Mouse (Mus musculus) adrenal gland, adult 8-10 months (tissue): ENCODE measurements at regions not wholly inside any gene's neighbourhood (a gene's known extent, or its start where the extent isn't known, plus 50 kb on each side); places are given as distances from the start of the nearest gene placed in this dataset.
A peak's percentile ranks its signal among the peaks of the same experiment; 100 is the strongest.
"Not testable (repeated sequence)": the region's sequence is repeated elsewhere in the genome, so short reads cannot be mapped to it uniquely, and the experiment has no call there.

Experiments used
- DNase-seq: peaks from one replicate; pipeline ENCODE4 v3.0.0; 2022

DNA sequence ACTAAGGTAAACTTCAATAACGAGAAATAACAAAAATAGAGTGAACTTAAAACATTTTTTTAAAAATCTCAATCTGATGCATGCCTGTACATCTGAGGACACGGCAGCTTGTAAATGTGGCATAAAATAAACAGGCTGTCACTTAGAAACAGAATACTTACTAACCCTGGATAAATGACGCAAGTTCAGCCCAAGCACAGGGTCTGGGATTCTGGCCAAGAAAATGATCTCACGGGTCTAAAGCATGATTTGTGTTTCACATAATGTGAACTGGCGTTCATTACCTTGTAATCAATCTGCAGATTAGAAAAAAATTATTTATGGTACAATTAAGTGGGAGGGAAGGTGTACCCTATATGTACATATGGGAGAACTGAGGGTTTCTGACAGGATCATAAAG is 512.1 kb upstream of the Vrk2 start:
- peak; percentile 4 for DNase-seq

DNA sequence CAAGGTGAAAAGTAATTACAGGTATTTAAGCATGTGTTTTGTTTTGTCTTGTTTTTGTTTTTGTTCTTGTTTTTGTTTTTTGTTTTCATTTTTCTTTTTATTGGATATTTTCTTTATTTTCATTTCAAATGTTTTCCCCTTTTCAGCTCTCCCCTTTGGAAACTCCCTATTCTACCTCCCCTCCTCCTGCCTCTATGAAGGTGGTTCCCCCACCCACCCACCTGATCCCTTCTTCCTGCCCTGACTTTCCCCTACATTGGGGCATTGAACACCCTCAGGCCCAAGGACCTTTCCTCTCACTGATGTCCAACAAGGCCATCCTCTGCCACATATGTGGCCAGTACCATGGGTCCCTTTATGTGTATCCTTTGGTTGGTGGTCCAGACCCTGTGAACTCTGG is 509.1 kb upstream of the Vrk2 start:
- no peak for DNase-seq

GRCm38 (mm10) chr11:27102045-27102444 is 508.2 kb upstream of the Vrk2 start:
- no peak for DNase-seq

DNA sequence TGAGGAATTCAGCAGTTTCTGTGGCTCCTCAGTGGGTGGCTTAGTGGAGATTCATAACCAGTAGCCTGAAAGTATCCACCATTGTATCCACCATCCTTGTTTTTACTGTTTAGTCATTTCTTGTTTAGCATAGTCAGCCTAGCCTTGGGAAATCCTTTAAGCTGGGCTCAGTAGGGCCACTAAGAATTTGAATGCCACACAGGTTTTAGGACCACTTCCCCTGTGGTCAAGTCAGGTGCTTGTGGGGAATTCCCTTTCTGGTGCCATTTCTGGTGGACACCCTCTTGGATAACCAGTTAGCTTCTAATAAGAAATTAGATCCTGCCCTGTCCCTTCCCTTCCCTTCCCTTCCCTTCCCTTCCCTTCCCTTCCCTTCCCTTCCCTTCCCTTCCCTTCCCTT is 502.8 kb upstream of the Vrk2 start:
- no peak for DNase-seq

- not testable (repeated sequence) for DNase-seq
These were observed 501.7 kb upstream of the Vrk2 start for GRCm38 (mm10) chr11:27095460-27095859.

DNA sequence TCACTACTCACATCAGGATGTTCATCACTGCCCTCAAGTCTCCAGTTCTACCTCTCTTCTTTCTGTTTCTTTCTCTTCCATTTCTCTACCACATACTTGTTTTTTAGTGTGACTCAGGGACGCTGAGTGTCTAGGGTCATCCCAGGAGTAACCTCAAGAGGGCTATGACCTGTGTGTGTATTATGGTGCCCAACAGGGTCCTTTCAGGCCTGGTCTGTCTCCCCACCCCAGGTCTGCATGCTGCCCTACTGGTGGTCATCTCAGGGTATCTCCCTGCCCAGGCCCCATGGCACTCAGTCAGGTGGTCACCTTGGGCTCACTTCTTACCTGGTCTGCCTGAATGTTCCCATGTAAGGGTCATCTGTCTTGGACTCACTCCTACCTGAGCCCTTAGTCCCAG is 492.7 kb upstream of the Vrk2 start:
- no peak for DNase-seq

- DNase-seq: no peak
These were observed 487.4 kb upstream of the Vrk2 start for GRCm38 (mm10) chr11:27081188-27081587.

- DNase-seq: no peak
These were observed 476.6 kb upstream of the Vrk2 start for GRCm38 (mm10) chr11:27070381-27070780.

DNA sequence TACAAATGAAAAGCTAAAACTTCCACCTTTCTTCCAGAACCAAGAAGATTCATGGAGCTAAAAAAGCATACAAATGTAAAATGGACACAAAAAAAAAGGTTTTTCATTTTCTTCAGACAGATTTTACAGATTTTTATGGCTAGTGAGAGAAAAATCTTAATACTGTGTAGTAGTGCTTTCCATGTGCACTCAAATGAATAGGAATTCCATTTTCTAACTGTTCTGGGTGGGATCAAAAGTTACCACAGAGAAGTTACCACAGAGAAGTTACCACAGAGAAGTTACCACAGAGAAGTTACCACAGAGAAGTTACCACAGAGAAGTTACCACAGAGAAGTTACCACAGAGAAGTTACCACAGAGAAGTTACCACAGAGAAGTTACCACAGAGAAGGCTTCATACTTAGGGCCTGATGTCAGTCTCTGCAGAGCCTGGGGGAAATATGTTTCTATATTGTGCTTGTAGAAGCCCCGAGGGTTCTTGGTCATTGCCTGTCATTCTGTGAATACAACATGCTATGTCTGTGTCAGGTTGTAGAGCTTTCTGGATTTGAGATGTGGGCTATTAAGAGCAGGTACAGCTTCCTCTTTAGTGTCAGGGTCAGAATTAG is 433.5 kb upstream of the Vrk2 start:
- DNase-seq: no peak

DNA sequence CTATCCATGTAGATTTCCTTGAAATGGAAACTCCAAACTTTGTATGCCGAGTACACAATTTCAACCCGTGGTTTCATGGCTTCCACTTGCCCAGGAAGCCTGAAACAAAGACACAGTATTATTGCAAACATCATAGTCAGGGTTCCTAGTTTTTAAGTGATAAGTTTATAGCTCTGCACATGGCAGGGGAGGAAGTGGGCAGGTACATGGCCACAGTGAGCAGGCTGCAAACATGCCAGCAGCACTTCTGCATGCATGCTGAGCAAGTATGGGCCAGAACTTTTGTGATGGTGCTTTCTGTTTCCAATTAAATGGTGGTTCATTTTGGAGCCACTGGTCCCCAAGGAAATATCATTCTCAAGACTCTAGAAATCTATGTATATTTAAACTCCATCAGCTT is 431.7 kb upstream of the Vrk2 start:
- DNase-seq: no peak

- DNase-seq: no peak
These were observed 402.7 kb upstream of the Vrk2 start for GRCm38 (mm10) chr11:26996292-26997099.

DNA sequence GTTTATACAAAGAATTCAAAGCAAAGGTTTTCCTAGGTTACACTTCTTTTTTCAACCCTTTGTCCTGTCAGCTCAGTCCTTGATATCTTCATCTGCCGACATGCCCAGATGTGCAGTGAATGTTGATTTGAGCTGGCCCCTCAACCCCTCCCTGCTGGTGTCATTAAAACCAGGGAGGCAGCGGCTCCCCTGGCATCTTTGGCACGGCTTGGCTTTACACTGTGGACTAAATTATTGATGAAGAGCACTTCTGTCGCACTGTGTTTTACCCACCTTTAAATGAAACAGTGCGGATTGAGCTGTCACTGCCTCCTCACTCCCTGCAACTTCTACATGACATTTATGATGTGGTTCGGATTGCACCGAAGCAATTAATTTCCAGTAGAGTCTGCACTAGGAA is 387.4 kb upstream of the Vrk2 start:
- DNase-seq: no peak

GRCm38 (mm10) chr11:26972533-26973081 is 378.8 kb upstream of the Vrk2 start:
- no peak for DNase-seq

DNA sequence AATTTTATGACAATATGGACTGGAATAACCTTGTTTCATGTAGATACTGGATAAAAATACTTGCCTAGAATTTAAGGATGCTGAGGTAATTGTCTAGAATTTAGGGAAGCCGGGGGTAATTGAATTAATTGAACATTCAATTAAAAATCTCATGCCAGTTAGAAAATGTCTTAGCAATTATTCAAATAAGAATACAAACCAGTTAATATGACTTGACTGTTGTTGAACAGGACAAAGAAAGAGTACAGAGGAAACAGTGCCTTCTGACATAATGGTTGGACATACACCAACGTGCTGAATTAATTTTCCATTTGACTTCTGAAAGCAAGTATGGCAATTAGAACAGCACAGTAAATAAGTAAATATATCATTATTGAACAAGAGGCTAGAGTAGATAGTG is 377.4 kb upstream of the Vrk2 start:
- DNase-seq: no peak

DNA sequence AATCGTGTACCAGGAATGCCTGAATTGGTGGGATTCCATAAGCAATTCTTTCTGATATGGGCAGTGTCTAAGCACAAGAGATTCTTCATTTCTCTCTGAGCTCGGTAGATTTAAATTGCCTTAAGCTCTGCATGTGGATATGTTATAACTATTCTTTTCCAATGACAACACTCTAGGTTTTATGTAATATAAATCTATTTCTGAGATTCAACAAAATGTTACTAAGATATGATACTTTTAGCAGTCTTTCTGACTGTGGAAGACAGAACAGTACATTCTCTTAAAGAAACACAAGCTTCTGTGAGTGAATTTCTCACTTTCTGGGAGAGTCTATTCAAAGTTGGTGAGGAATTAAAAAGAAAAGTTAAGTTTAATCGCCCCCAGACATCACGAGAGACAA is 373.6 kb upstream of the Vrk2 start:
- DNase-seq: no peak

DNA sequence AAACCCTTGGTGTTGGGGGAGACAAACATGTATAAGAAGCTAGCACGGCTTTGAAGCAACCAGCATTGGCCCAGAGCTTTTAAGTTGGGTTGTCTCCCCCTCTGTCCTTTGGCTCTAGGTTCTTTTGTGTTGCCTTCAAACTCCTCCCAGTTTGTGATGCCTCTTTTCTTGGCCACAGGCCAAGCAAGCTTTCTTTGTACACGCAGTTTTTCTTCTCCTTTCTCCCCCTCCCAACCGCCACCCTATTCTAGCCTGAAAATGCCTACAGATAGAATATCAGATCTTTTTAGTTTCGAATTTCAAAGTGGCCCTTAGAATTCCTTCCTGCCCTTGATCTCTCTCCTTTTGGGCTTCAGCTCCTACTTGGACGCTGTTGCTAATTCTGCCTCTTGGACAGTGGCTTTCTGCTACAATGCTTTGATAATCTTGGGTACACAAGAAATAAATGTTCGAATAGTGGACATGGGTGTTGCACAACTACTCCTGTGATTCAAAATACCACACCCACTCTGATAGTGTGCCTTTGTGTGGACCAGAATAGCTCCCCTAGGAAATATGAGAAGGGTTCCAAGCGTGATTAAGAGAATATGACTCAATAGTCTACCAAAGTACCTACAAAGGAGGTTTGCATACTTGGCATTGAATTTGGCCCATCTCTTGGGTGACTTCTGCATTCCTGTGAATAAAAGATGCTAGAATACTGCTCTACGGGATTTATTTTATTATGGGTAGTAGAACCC is 369.3 kb upstream of the Vrk2 start:
- DNase-seq: no peak

- DNase-seq: no peak
These were observed 368.5 kb upstream of the Vrk2 start for GRCm38 (mm10) chr11:26962040-26962927.

DNA sequence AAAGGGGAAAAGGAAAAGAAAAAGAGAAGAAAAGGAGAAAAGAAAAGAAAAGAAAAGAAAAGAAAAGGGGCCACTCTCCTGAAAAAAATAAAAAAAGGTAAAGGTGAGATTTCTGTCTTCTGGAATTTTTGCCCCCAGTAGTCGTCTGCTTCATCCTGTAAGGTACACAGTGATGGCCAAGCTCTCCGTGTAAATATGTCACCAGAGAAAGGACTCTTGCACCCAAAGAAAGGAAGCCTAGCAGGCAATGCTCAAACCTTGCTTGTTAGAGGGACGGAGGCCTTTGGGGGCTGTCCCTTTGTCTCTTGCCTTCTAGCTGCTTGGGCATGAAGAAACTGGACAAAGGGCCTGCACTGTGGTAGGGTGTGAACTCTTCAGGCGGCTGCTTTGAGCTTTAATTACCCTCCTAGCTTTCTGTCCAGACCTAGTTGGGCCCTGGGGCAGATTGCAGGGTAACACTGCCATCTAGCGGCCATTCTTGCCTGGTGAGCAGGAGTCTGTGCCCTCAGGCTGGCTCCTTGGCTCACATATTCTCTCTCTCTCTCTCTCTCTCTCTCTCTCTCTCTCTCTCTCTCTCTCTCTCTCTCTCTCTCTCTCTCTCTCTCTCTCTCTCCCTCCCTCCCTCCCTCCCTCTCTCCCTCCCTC is 367.7 kb upstream of the Vrk2 start:
- DNase-seq: peak; percentile 47

GRCm38 (mm10) chr11:26956153-26956552 is 362.4 kb upstream of the Vrk2 start:
- DNase-seq: no peak

DNA sequence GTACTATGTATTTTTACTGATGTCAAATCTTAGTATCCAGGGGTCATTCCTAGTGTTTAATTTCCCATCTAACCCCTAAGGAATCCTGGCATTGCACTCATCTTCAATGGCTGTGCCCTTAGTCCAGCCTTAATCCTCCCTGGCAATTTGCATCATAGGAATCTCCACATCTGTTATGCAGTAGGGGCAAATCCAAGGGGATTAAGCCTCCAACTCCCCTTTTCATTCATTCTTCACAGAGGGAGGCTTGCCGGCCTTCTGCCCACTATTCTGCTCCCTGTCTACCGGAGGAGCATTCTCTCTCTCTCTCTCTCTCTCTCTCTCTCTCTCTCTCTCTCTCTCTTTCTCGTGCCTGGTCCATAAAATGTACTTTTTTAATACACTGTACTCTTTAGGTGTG is 338.0 kb upstream of the Vrk2 start:
- no peak for DNase-seq

- DNase-seq: no peak
These were observed 313.3 kb upstream of the Vrk2 start for GRCm38 (mm10) chr11:26907099-26907498.

DNA sequence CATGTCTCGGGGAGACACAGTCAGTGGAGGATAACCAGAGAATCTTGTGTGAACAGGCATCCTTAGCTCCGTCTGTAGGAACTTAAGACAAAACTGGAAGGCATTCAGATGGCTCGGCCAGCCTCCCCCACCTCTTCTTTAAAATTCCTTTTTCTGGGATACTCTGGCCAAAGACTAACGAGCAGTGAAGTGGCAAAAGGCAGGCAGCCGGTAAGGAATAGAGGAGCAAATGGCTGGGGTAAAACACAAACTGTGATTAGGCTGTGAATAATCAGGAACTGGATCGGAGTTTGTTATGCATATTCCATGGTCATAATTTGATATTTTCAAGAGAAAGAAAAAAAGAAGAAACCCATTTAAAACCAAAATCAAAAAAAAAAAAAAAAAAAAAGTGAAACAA is 287.8 kb upstream of the Vrk2 start:
- no peak for DNase-seq
